Mouse (Mus musculus) adrenal gland, adult 2 months (tissue): Measurements from ENCODE around the gene Abtb2. TPM values are rescaled to one million over a fixed set of nuclear protein-coding genes. Genes with fewer than 3 reads are reported as not detected.

Experiments
- DNase-seq: peaks from one replicate; pipeline ENCODE4 v3.0.0; 2021
- polyA plus RNA-seq: library from polyadenylated mRNA; depleted of rRNA; stranded (reverse); fragments of >200 nt; gene quantifications from 2 replicates; pipeline ENCODE4 v1.2.3, GENCODE M21; 2012
- total RNA-seq, 2 experiments: library from RNA; stranded (reverse); gene quantifications; 2 replicates each; pipeline ENCODE4 v1.2.3; 2021

Abtb2 gene
- total and polyA plus RNA-seq, 3 experiments: 6.3 to 72.3 (median 36.7) TPM

DNA sequence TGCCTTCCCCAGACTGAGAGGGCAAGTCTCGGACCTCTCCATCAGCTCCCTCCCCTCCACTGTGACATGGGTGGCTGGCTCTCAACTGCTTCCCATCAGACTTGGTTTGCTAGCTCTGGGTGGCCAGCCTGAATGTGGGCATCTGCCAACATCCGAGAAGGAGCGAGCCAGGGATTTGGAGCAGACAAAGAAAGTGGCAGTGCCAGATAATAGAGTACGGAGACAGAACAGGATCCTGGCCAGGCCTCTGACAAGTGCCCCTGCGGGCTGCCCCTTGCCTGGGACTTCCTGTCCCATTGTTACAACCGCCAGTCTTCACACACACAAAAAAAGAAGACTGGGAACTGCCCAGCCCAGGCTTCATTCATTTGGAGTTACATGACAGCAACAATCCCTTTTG, 124.3 kb downstream of the Abtb2 start:
- DNase-seq: no peak

DNA sequence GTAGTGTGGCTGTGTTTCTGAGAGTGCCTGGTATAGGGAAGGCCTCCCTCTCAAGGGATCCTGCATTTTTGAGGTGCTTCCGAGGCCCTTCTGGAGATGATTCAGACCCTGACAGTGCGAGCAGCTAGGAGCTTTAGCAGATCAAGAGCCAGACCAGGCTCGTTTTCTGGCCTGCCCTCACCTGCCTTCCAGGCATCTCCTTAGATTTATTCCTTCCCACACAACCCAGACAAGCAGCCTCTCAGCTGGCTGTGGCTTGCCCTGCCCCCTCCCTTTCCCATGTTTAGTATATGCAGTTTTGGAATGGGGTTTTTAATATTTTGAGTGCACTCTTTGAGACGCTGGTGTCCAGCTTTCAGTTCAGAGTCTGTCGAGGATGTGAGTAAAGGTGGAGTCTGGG, 124.7 kb downstream of the Abtb2 start:
- DNase-seq: no peak

DNA sequence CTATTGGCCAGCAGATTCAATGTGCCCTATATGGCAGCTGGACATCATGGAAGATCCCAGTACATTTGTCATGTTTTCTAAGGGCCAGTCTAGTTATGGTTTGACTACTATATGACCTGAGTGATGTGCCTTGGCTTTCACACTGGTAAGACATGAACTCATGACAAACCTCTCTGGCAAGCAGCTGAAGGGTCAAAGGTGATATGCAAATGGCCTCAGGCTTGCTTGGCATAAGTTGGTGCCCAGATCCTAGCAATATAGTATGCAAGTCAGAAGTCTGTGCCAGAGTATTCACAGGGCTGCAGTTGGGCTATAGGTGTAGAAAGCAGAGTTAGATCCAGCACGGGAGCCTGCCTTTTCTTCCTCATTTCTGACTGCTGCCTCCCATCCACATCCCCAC, 125.2 kb downstream of the Abtb2 start:
- no peak for DNase-seq

DNA sequence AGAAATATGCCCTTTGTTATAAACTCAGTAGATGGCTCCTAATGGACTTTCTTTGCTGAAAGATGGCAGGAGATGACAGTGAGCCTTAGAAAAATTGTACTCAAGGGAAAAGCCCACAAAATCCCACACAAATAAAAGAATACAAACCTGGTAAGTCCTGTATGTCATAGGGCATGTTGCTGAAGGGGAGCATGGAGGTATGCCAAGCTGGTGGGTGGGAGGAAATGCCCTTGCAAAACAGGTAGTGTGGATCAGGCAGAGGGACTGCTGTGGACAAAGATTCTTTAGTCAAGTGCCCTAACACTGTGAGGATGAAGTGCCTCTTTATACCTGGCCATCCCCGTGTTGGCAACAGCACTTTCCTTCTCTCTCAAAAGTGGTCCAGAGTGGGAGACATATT, 126.7 kb downstream of the Abtb2 start:
- DNase-seq: no peak

DNA sequence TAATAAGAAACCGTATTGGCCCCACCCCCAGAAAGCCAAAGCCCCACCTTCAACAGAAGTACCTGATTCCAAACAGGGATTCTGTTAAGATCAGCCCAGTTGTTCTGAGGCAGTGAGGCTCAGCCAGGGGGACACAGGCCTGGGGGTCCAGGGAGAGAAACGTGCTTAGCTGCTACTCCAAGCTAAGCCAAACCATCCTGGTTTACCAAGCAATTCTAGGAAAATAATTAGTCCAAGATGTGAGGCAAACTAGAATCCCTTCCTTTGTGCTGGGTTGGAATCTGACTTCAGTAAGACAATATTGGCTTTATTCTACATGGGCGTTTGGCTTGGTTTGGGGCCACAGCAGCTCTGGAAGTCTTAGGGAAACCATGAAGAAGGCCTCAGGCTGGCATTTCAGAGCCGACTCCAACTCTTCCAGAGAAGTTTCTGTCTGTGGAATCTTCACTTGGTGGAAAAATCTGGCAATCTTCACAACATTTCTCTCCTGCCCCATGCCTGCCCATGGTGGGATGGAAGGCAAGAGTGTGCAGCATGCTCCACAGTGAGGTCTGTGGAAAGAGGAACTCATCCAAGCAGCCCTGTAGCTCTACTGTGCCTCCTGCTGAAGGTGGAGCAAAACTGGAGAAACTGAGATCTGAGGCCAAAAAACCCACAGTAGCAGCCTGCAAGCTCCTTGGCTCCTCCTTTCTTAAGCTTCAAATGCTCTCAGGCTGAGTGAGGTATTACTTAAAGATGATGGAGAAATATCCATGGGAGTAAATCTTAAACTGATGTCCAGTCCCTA, 128.9 kb downstream of the Abtb2 start:
- DNase-seq: no peak

DNA sequence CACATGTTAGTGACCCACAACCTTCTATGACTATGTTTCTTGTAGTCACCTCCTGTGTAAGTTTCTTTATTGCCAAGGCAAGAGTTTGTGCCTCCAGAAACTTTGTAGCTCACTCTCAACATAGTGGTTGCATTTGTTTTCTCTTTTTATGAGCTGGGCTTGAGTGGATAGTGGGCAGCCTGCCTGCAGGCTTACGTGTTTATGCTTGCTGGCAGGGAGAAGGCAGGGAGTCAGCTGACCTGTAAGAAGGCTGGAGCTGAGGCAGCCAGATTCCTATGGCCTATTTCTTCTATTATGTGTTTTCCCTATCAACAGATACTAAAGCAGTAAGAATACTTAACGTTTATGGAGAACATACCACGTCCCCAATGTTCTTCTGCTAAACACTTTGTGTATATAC, 130.1 kb downstream of the Abtb2 start:
- peak; percentile 80 for DNase-seq

DNA sequence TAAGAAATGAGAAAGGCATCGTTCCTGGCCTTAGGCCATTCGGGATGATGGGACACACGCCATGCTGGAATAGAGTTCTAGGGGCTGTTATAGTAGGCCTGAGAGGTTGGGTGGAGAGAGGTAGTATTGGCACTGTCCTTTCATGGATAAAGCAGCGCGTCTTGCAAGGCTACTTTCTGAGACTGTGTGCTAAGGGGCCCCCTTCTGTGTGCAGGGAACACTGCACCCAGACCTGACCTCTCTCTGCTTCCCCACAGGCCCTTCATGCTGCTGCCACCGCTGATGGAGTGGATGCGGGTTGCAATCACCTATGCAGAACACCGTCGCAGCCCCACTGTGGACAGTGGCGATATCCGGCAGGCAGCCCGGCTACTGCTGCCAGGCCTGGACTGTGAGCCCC, 134.4 kb downstream of the Abtb2 start:
- no peak for DNase-seq

DNA sequence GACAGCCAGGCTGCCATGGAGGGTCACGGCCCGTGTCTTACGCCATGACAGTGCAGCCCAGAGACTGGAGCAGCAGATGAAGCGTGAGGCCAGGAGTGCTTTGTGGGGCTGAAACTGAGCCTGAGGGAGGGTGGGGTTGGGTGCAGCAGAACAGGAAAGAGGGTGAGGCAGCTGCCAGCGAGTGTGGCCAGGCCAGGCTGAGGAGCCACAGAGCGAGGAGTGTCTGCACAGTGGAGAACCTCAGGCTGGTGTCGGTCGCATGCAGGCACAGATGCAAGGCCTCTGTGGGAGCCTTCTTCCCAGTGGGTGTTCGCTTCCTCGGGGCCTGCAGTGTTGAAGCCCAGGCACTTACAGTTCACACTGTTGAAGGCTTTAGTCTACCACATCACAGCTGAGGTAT, 137.2 kb downstream of the Abtb2 start:
- no peak for DNase-seq

DNA sequence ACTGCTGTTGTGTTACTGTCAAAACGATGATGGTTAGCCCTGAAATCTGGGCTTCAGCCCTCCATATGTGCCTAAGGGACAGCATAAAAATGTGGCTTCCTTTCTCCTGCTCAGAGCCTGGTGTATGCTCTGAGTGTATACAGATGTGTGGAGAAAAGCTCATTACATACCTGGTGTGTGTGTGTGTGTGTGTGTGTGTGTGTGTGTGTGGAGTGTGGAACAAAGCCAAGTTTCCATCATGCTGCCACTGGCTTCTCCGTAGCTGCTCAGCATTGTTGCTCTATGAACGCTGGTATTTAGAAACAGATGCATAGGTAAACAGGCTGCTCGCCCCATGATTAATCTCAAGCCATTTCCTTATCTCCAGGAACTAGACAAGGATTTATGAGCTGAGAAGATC, 137.8 kb downstream of the Abtb2 start:
- DNase-seq: no peak

DNA sequence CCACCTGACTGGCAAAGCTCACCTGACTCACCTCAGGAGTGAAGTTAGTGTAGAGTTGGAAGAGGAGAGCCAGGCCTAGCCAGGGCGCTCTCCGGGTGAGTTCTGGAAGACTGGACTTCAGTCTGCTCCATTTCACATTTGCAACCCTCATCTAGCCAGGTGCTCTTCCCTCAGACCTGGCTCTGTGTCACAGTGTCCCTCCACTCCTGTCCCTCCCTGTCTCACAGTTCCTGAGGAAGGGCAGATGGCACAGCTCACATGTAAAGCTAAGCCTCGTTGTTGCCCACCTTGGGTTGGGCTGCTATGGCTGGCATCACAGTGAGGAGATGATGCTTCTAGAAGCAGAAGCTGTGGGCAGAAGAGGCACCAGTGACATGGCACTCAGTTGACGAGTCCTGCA, 139.7 kb downstream of the Abtb2 start:
- DNase-seq: no peak

DNA sequence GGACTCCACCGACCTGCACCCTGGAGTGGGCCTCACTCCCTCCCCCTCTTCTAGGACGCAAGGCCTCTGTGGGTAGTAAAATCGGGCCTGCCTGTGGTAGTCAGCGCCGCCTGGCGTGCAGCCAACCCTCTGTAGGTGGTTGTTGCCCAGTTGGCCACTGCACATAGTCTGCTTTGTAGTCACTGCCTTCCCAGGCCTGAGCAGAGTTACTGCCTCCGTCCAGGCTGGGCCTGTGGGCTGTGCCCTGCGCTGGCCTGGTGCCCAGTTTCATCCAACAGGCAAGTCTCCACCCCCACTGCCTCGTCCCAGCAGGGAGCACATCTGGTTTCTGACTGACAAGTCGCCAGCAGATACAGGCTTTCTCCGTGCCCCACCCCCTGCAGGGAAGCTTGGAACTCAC, 140.1 kb downstream of the Abtb2 start:
- DNase-seq: peak; percentile 85

DNA sequence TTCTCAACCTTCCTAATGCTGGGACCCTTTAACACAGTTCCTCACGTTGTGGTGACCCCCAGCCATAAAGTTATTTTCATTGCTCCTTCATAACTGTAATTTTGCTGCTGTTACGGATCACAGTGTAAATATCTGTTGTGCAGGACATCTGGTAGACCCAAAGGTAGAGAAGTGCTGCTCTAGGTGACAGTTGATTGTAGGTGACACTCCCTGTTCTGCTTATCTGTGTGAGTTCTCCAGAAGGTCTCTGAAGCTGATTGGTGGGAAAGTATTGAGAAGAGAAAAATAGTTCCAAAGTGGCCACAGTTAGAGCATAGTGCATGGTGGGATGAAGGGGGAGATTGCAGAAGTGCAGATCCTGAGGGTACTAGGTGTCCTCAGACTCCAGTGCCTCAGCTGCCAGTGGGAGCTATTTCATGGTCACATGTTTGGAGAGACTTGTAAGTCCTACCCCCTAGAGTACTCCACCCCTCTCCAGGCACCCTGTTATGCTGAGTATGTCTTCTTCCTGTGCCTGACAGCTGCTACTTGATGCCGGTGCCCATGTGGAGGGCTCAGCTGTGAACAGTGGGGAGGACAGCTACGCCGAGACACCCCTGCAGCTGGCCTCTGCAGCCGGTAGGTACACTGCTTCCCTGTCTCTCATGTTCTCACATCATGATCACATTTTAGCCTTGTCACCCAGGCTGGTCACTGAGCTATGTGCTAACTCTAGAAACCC, 141.1 kb downstream of the Abtb2 start:
- no peak for DNase-seq

DNA sequence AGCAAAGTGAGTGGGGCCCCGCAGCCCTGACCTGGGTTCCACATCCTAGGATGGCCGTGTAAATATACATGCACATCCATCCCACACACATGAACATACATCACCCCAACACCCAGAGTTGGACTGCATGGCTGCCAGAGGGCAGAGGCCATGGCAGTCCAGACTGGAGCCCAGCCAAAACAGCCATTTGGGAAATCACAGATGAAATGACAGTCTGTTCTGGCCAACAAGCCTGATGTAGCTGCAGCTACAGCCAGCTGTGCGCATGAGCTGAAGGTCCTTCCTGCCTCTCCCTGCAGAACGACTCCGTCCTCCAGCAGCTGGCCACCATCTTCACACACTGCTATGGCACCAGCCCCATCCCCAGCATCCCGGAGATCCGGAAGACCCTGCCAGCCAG, 144.7 kb downstream of the Abtb2 start:
- DNase-seq: no peak

DNA sequence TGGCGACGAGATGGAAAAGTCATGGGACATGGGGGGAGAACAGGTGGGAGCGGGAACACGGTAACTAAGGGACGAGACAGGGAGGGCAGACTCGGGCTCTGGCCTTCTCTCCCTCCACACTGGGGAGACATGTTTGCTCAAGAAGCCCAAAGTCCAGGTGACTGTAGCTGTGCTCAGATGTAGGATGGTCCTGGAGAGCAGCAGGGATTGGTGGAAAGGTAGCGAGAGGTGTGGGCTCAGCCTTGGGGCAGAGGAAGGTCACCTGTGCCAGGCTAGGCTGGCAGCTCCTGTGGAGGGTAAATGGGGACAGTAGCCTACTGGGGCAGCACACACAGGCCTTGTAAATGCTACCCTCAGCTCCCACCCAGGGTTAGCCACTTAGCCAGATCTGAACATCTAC, 147.7 kb downstream of the Abtb2 start:
- no peak for DNase-seq

DNA sequence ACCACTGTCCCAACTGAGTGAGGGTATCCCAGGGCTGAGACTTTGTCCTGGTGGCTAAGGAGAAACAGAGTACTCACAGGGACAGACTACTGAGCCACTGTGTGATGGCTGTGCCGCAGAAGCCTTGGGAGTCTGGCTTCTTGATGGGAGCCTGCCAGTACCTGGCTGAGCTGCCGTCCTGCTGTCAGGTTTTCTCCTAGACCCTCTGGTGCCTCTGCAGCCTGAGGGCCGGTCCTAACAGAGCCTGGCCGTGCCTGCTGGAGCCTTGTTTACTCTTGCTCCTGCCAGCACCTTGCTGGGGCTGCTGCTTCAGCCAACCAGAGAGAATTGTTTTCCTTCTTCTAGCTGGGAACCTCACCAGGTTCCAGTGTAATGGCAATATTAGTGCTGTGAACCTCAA, 148.3 kb downstream of the Abtb2 start:
- no peak for DNase-seq

DNA sequence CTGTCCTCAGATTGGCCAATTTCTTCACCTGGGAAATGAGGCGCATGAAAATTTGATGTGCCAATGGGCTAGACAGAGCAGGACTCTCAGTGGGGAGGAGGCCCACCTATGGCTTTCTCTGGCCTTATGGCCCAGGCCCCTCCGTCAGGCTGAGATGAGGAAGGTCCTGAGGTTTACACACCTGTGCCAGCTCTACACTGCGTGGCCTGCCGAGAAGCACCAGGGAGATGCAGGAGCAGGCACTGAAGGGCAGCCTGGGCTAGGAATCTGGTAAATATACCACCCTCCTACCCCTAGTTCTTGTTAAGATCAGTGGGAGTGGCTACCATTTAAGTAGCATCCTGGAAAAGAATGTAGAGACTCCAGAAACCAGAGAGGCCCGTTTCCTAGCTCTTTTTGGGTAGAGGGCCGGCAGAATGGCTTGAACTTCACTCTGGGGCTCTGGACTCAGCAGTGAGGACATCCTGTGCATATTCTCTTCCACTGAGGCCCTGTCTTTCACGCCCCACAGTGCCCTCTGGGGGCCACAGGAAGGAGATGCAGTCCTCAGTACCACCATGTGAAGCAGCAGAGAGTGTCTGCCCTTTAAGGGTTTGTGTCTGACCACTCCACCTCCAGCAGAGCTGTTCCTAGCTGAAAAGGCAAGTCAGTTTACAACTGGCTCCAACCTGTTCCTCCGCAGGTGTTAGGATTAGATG, 152.6 kb downstream of the Abtb2 start:
- peak; percentile 71 for DNase-seq

DNA sequence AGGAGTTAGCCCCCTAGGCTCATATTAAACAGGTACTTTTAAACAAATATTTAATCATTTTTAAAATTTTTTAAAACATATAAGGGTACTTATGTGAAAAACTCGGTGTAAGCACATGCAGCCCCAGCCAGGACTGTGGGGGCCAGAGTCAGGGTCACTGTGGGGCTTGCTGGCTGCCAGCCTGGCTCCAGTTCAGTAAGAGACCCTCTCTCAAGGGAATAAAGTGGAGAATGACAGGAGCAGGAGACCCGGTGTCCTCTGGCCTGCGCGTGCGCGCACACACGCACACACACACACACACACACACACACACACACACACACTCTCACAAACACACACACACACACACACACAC, 153.2 kb downstream of the Abtb2 start:
- DNase-seq: no peak

DNA sequence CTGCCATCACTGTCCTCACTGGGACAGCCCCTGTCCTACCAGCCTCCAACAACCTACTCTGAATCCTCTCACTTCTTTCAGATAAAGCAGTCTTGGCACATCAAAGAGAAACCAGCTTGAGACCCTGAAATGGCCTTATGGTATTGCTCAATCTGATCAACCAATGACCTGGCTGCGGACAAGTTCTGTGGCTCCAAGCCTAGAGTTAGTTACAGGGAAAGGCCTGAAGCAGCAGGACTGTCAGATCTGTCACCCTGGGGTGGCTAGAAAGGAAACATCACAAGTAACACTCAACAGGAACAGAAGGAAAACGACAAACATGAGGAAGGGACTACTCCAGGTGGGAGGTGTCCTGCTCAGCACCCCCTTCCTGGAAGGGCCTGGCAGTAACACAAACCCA, 158.4 kb downstream of the Abtb2 start:
- DNase-seq: peak; percentile 46

DNA sequence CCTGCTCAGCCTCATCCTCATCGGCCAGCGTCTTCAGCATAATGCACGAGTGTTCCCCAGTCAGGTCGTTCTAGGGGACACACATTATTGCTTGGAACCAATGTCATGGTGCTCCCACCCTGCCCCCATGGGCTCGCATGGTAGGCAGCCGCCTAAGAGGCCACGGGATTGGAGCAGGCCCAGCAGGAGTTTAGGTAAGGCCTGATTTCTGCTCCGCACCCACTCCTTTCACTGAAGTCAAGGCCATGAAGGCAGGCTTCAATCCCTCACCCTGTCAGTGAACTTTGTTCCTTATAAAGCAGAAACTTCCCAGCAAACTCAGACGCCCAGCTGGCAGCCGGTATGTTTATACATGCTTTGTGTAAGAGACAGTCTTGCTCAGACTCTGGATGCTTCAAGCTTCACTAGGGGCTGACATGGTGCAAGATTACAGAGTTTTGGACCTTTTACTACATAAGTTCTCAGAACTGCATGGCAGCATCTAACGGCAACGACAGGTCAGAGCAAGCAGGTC, 162.0 kb downstream of the Abtb2 start:
- no peak for DNase-seq

DNA sequence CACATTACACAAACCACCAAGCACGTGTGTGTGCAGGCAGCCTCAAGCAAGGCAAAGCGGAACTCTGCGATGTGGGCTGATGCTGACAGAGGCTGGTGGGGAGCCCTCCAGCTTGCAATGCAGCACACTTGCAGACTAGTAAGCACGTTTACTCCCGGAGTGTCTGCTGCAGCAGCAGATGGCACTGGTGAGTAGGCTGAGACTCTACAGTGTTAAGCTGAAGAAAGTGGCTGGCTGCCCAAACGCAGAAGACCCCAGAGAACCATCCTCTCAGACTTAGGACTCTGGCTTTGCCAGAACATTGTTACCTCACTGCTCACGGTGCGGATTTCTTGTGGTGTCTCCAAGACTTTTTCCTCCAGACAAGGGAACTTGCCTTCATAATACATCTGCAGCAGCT, 164.9 kb downstream of the Abtb2 start:
- DNase-seq: no peak

DNA sequence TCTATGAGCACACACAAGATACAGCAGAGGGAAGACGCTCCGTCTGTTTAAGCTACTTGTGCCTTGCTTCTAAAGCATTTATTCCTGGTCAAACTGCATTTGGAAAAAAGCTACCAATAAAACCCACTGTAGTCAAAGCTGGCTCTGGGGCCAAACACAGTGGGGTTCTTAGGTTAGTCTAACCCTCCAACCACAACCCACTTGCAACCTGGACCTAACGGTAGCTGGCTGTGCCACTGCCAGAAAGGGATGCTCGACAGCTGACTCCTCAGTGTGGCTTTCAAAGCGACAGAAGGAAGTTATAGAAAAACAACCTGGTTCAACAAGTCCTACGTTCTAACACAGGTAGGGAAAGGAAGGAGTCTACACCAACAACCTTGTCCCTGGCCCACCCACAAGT, 165.3 kb downstream of the Abtb2 start:
- no peak for DNase-seq

DNA sequence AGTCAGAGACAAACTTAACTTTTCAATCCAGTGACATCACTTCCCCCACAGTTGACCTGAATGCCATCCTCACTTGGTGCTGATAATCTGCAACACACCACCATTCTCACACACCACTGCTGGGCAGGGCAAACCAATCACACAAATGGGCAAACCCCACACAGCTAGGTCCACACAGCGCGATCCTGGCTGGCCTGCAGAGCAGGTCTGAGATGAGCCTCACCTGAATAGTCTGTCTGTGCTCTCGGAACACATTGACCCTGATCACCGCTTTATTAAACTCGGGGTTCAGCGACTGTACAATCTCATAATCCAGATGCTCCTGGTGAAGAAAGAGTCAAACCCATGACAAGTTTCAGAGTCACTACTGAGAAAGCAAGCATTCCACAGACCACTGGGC, 176.7 kb downstream of the Abtb2 start:
- no peak for DNase-seq

DNA sequence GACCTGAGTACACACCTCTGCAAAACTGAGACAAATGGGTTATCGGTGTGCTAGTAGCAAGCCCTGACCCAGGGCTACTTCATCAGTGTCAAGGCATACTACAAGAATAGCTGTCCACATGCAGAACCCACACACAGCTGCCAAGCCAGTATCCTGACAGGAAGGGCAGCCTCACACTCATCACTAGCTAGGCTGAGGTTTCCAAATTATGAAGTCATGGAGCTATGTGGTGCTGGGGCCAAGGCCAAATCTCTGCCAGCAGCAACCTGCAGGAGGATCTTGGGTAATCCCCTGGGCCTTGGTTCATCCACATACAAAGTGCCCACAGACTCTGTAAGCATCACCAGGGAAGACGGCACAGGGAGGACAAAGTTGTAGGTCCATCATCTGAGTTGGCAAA, 177.4 kb downstream of the Abtb2 start:
- DNase-seq: peak; percentile 81
